Mouse (Mus musculus) hindbrain, postnatal 0 days (tissue): Measurements from ENCODE around the gene Adgrf2. TPM values are rescaled to one million over a fixed set of nuclear protein-coding genes. Genes with fewer than 3 reads are reported as not detected.

Experiments
- ATAC-seq: fragments of 200-750 bp; cut with Nextera tagmentation; 2 replicates; pipeline ENCODE4 v1.8.0; 2017; ENCODE audit warnings: mild to moderate bottlenecking, moderate TSS enrichment, moderate library complexity
- DNase-seq: peaks from one replicate; pipeline ENCODE4 v3.0.0-alpha.2; 2015; ENCODE audit warnings: low spot score
- H3K27ac ChIP-seq: fragments of 300-500 bp; sonication (generic); 2 replicates; pipeline ENCODE4 v1.5.1; 2014; ENCODE audit warnings: mild to moderate bottlenecking
- H3K27me3 ChIP-seq: fragments of 300-500 bp; sonication (generic); 2 replicates; pipeline ENCODE4 v1.6.1; 2014; ENCODE audit warnings: low read length, mixed read lengths; ENCODE audit not compliant: insufficient read depth
- H3K36me3 ChIP-seq: fragments of 300-500 bp; sonication (generic); 2 replicates; pipeline ENCODE4 v1.6.1; 2014; ENCODE audit warnings: low read length, mixed read lengths; ENCODE audit not compliant: insufficient read depth
- H3K4me1 ChIP-seq: fragments of 300-500 bp; sonication (generic); 2 replicates; pipeline ENCODE4 v1.6.1; 2014; ENCODE audit warnings: antibody characterized with exemption, low read length, mixed read lengths; ENCODE audit not compliant: insufficient read depth
- H3K4me2 ChIP-seq: fragments of 300-500 bp; sonication (generic); 2 replicates; pipeline ENCODE4 v1.6.1; 2014; ENCODE audit warnings: low read depth, mild to moderate bottlenecking, low read length, moderate library complexity, mixed read lengths
- H3K4me3 ChIP-seq: fragments of 300-500 bp; sonication (generic); 2 replicates; pipeline ENCODE4 v1.5.1; 2014; ENCODE audit warnings: low read length
- H3K9ac ChIP-seq: fragments of 300-500 bp; sonication (generic); replicated peaks from 2 replicates; pipeline ENCODE4 v1.6.1; 2014; ENCODE audit warnings: mild to moderate bottlenecking, low read length, moderate library complexity, mixed read lengths
- H3K9me3 ChIP-seq: fragments of 300-500 bp; sonication (generic); 2 replicates; pipeline ENCODE4 v1.6.1; 2016; ENCODE audit warnings: low read length, mixed read lengths
- CTCF ChIP-seq: IDR thresholded peaks from 2 replicates; pipeline ENCODE4 v1.5.1; 2016; ENCODE audit warnings: antibody characterized with exemption, control low read depth, low read depth
- WGBS: fragments of 180-500 bp; shearing (Covaris S2); extraction: QIAGEN DNeasy Blood & Tissue Kit; methylation state at CpG from one replicate; pipeline ENCODE4 v1.1.7; 2014; 5-methylcytosine and 5-hydroxymethylcytosine counted together
- polyA plus RNA-seq: library from polyadenylated mRNA; unstranded; fragments of >200 nt; fragmentation: Nextera tagmentation; extraction: Ambion mirVana; gene quantifications from 2 replicates; pipeline ENCODE4 v1.2.1, GENCODE M21; 2015
- total RNA-seq: library from RNA; depleted of rRNA; stranded (reverse); fragments of >200 nt; gene quantifications from 2 replicates; pipeline ENCODE4 v1.2.3, GENCODE M21; 2014

The Adgrf2 gene
- total and polyA plus RNA-seq, 2 experiments from 2014 or later: 0.05 to 0.21 TPM

DNA sequence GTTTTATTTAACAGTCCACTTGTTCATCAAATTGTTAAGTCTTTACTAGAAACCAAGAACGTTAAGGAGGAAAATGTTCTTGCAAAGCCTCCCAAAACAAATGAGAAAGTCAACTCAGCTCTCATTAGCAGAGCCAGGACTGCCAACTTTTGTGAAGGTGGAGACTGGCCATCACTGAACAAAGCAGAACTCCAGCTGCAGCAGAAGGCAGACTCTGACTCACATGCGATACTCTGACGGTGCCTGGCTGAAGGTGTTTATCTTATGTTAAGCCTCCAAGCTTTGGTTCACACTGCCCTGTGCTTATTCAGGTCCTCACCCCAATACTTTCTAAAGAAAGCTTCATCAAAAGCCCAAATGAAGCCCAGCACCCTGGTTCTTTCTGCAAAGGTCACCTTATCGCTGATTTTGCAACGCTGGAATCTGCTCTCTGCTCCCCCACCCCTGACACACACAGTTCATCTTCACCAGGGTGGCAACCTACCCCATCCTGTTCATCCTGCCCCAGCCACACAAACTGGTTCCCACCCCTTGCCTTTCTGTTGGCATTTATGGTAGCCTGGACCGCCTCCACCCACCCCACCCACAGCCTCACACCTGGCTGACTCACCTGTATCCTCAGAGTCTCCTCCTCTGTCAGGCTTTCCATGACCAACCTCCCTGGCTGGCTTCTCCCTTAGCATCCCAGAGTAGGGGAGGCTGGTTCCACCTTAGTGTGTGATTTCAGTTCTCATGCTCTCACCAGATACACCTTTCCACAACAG is 3.9 kb upstream of the Adgrf2 start:
- H3K9ac ChIP-seq: no peak overlapping the region
- H3K27me3 ChIP-seq: no peaks in the 10 kb centered on the region
- H3K4me2 ChIP-seq: no peak overlapping the region
- no peak overlapping the region for H3K4me3 ChIP-seq
- no peaks in the 10 kb centered on the region for H3K36me3 ChIP-seq
- no peak for DNase-seq
- ATAC-seq: no peak
- 85% methylated on average over 6 of the region's 6 CpGs for WGBS
- TF ChIP-seq CTCF: no peak
- H3K27ac ChIP-seq: no peak overlapping the region
- H3K9me3 ChIP-seq: no peaks in the 10 kb centered on the region
- no peaks in the 10 kb centered on the region for H3K4me1 ChIP-seq

DNA sequence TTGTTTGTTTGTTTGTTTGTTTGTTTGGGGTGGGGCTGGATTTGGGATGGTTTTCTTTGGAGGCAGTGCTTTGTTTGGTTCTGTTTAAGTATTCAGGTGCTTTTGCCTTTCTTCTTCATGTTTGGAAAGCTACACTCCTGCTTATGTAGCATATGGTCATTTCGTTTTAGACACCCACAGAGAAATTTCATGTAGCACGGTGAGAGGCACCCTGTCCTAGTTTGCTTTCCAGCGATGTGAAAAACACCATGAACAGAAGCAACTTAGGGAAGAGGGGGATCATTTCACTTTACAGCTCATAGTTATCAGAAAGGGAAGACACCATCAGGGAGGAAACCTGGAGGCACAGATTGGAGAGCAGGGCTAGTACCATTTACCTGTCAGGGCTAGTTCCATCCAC is 844 bp upstream of the Adgrf2 start:
- no peaks in the 10 kb centered on the region for H3K27me3 ChIP-seq
- no peaks in the 10 kb centered on the region for H3K36me3 ChIP-seq
- H3K4me3 ChIP-seq: no peak overlapping the region
- no peak overlapping the region for H3K4me2 ChIP-seq
- DNase-seq (no peak), ATAC-seq (no peak)
- no peak for TF ChIP-seq CTCF
- H3K27ac ChIP-seq: no peak overlapping the region
- H3K4me1 ChIP-seq: no peaks in the 10 kb centered on the region
- H3K9me3 ChIP-seq: no peaks in the 10 kb centered on the region
- 75% methylated on average over 3 of the region's 3 CpGs for WGBS
- no peak overlapping the region for H3K9ac ChIP-seq

- Histone ChIP-seq H3K27me3 (no peaks in the 10 kb centered on the region), H3K9ac (no peak overlapping the region), H3K4me2 (no peak overlapping the region), H3K36me3 (no peaks in the 10 kb centered on the region), H3K9me3 (no peaks in the 10 kb centered on the region), H3K4me1 (no peaks in the 10 kb centered on the region), H3K27ac (no peak overlapping the region), H3K4me3 (no peak overlapping the region)
- DNase-seq (no peak), ATAC-seq (no peak)
- WGBS: 87% methylated on average over 6 of the region's 6 CpGs
- TF ChIP-seq CTCF: no peak
Observed at GRCm38 (mm10) chr17:42738794-42739193, 3.2 kb downstream of the Adgrf2 start.

GRCm38 (mm10) chr17:42717161-42717560 is 24.8 kb downstream of the Adgrf2 start:
- Histone ChIP-seq H3K4me1 (no peaks in the 10 kb centered on the region), H3K9me3 (no peaks in the 10 kb centered on the region), H3K27ac (no peak overlapping the region), H3K4me2 (no peak overlapping the region), H3K9ac (no peak overlapping the region), H3K4me3 (no peak overlapping the region), H3K36me3 (no peaks in the 10 kb centered on the region), H3K27me3 (no peaks in the 10 kb centered on the region)
- TF ChIP-seq CTCF: no peak; the same call in 1 of the 2 replicates
- no peak for ATAC-seq
- 52% methylated on average over 3 of the region's 3 CpGs for WGBS
- no peak for DNase-seq

DNA sequence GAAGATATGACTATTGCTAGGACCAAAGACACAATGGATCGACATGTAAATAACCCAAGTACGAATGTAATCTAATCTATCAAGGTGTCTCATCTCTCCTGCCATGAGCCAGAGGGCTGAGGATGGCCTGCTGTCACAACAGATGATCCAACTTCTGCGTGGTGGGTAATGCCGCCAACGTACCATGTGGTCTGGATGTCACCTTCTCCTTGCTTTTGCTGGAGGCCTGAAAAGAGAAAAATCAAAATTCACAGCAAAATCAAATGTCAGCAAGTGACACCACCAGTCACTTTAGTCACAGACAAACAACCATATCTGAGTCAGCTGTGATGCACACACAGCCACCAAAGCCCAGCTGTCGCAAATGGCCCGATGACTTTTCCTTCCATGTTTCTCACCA is 27.0 kb downstream of the Adgrf2 start:
- WGBS: 87% methylated on average over 7 of the region's 7 CpGs

DNA sequence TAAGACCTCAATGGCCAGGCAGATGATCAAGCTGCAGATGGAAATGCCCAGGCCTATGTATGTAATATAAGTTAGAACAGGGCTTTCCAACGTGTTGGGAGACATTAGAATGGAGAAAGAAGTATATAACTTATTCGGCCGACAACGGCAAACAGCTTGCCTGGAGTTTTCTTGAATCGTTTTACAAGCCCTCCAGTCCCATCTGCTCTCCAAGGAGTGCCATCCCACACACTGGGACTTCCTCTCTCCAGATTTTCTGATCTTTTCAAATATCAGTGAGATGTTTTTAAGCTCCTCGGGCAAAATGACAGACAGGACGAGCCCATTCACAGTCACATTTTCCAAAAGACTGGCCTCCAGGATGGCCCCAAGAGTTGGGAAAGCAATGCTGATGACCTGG is 31.3 kb downstream of the Adgrf2 start:
- no peak for DNase-seq
- Histone ChIP-seq H3K27ac (no peak overlapping the region), H3K9me3 (no peaks in the 10 kb centered on the region), H3K36me3 (no peaks in the 10 kb centered on the region), H3K9ac (no peak overlapping the region), H3K27me3 (no peaks in the 10 kb centered on the region), H3K4me3 (no peak overlapping the region), H3K4me1 (no peaks in the 10 kb centered on the region), H3K4me2 (no peak overlapping the region)
- ATAC-seq: no peak
- TF ChIP-seq CTCF: no peak
- WGBS: 83% methylated on average over 7 of the region's 7 CpGs

More for the DNA sequence above, 27.0 kb downstream of the Adgrf2 start:
- H3K4me1 ChIP-seq: no peaks in the 10 kb centered on the region
- no peaks in the 10 kb centered on the region for H3K36me3 ChIP-seq
- no peaks in the 10 kb centered on the region for H3K27me3 ChIP-seq
- no peak overlapping the region for H3K9ac ChIP-seq
- TF ChIP-seq CTCF: no peak
- H3K9me3 ChIP-seq: no peaks in the 10 kb centered on the region
- ATAC-seq (no peak), DNase-seq (no peak)
- no peak overlapping the region for H3K4me2 ChIP-seq
- H3K4me3 ChIP-seq: no peak overlapping the region
- H3K27ac ChIP-seq: no peak overlapping the region

DNA sequence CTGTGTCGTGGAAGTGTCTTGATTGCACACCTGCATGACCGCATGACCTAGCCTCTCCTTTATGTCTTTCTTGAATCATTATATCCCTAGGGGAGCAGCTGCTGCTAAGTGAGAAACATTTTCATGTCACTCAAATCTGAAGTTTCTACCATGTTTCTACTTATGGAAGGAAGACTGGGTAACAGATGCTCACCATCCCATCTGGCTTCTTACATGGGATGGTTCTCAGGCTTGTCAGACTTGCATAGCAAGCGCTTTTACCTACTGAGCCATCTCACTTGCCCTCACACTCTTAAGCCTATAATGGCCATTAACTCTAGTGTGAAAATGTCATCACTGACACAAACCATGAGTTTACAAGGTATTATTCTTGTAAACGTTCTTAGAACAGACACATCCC is 36.4 kb downstream of the Adgrf2 start:
- no peaks in the 10 kb centered on the region for H3K4me1 ChIP-seq
- no peaks in the 10 kb centered on the region for H3K27me3 ChIP-seq
- no peak for TF ChIP-seq CTCF
- no peak overlapping the region for H3K4me3 ChIP-seq
- no peak overlapping the region for H3K27ac ChIP-seq
- H3K9ac ChIP-seq: no peak overlapping the region
- DNase-seq (no peak), ATAC-seq (no peak)
- no peaks in the 10 kb centered on the region for H3K36me3 ChIP-seq
- no peaks in the 10 kb centered on the region for H3K9me3 ChIP-seq
- H3K4me2 ChIP-seq: no peak overlapping the region
- 89% methylated on average over 4 of the region's 4 CpGs for WGBS
